Mouse (Mus musculus) layer of hippocampus, adult 11-12 months (tissue): ENCODE results near the gene Atrip.

Source experiments
- DNase-seq: peaks from one replicate; pipeline ENCODE4 v3.0.0; 2022; ENCODE audit warnings: low spot score

Gene Atrip

DNA sequence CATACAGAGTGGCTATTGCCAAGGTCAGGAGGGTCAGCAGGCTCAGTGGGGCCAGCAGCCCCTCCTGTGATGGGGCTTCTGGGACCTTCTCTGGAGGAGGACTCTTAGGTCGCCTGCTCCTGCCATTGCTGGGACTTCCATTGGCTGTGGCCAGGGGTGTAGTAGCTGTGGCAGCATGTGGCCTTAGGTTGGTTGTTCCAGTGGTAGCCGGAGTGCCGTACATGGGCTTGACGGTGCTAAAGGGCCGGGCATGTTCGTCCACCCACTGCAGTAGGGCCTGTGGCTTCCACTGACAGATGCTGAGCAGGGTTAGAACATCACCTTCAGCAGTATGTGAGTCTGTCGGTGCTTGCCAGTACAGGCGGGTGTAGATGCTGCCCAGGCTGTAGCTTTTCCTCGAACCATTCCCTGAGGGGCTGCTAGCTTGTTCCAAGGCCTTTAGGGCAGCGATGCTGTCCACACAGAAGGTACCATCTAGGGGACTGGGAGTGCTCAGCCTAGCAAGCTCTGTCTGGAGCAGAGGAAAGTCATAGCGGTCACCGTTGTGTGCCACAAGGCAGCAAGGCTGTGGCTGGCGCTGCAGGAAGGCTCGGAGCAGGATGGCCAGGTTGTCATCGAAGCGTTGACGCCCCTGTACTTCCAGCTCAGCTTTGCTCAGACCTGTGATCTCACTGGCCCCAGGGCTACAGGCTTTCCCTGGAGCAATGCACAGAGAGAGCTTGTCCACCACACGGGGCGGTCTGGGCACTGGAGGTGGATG is 15.7 kb downstream of the Atrip start:
- no peak for DNase-seq

GRCm38 (mm10) chr9:109057543-109057942 is 16.4 kb downstream of the Atrip start:
- no peak for DNase-seq

DNA sequence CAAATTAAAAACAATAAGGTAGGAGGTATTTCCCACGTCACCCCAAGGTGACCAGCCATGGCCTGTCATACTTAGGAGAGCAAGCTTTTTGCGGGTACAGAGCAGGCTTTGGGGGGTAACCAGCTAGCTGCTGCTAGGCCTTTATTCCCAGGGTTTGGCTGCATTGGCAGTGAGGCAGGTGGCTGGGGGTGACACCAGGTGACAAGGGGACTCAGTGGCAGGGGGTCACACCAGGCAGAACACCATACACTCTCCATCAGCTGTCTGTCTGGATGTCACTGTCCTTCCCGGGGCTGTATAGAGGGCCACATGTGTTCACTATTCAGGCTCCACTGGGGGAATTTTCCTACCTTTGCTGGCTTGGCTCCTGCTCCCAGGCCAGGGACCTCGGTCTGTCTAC is 17.0 kb downstream of the Atrip start:
- DNase-seq: no peak

DNA sequence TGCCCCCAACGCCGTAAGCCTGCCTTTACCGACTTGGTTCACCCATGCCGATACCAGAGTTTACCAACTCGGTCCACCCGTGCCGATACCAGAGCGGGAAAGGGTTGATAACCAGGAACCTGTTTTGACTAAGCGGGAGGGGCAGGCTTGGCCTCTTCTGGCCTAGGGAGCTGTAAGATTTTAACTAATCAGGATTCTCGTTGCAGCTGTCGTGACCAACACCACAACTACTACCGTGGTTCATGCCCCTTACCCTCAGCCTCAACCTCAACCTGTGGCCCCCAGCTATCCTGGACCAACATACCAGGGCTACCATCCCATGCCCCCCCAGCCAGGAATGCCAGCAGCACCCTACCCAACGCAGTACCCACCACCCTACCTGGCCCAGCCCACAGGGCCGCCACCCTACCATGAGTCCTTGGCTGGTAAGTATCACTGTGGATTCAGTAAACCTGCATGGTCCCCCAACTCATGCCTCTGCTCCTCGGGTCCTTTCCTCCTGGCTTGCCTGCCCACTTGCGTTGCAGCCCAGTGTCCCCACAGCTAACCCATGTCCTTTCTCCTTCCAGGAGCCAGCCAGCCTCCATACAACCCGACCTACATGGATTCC is 17.7 kb downstream of the Atrip start:
- no peak for DNase-seq

DNA sequence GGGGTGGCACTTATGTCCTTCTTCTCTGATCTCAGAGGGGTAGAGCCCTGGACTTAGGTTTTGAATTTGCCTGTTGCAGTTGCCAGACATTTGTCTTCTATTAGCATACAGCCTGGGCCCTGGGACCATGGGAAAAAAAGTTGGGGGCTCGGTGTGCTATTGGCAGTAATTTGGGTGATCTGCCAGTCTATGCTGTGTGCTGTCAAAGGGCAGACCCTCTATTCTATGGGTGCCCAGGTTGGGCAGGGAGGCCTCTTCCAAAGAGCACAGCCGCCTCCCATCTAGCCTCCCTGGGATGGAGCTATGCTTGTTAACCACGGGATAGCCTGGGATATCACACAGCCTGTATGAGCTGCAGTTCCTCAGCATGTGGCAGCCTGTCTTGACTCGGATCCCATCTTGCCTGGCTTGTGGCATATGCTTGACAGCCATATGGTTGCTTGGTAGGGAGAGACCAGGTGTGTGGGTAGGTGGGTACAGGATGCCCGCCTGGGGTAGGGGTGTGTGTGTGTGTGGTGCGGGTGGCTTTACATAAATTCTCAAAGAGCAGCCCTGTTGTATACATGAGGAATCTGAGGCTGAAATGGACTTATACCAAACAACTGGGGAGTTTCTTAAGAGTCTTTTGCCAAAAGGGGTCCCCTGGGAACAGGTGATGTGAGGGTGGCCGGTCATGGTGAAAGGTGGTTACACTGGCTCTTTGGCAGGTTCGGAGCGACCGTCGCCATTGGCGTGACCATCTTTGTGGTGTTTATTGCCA is 18.5 kb downstream of the Atrip start:
- DNase-seq: no peak

- DNase-seq: peak; percentile 80
These were observed 19.2 kb downstream of the Atrip start for GRCm38 (mm10) chr9:109054712-109055111.

DNA sequence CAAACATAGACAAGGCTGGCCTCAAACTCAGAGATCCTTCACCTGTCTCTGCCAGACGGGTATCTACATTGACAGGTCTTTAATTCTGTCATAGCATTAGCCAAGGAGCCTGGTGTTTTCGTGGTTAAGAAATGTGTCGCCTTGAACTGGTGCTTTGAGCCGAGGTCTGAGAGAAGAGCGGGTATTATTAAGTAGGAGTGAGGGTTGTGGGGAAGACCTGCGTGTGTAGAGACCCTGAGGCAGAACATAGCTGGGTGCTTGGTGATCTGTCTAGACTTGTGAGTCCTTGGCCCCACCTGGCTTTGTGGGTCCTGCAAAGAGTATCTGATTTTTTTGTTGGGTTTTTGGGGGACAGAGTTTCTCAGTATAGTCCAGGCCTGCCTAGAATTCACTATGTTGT is 20.1 kb downstream of the Atrip start:
- no peak for DNase-seq

DNA sequence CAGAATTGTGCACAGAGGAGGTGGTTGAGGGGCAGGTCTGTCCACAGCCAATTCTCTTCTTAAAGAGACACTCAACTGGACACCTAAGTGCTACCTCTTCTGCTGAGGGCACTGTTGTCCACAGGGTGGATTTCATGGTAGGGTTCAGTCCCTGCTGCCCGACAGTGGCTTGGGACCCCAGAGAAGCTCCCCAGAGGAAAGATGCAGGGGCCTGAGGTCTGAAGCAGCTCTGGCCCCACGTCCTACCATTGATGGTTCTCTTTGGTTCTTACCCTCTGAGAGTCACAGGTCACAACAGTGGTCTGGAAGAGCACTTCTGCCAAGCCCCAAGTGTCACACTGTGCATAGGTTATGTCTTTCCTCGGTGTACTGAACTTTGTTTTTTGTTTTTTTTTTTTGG is 20.6 kb downstream of the Atrip start:
- no peak for DNase-seq

DNA sequence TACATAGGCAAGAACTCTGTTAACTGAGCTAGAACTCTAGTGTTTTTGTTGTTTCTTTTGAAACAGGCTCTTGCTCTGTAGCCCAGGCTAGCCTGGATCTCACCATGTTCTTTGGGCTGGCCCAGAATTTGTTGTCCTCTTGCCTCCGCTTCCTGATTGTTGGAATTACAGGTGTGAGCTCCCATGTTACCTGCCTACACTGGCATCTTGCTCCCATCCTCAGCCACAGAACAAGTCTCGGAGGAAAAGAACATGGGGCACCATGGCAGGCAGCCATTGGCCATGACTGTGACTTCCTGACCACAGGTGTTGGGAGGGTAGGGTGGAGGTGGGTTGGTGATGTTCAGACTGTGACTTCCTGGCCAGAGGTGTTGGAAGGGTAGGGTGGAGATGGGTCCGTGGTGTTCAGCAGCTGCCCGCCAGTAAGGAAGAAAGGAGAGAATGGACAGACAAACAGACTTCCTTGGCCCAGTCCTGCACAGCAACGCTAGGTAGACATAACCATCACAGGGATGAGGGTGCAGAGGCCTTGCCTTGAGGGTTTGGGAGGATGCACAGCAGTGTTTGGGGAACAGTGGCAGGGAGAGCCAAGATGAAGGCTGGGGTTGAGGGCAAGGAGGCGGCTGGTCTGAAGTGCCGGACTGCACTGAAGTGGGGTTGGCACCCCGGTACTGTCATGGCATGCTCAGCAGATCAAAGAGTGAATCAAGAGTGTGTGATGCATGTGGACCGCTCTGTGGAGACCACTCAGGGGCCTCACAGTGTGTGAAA is 21.2 kb downstream of the Atrip start:
- DNase-seq: no peak

- no peak for DNase-seq
These were observed 22.1 kb downstream of the Atrip start for GRCm38 (mm10) chr9:109051651-109052489.

DNA sequence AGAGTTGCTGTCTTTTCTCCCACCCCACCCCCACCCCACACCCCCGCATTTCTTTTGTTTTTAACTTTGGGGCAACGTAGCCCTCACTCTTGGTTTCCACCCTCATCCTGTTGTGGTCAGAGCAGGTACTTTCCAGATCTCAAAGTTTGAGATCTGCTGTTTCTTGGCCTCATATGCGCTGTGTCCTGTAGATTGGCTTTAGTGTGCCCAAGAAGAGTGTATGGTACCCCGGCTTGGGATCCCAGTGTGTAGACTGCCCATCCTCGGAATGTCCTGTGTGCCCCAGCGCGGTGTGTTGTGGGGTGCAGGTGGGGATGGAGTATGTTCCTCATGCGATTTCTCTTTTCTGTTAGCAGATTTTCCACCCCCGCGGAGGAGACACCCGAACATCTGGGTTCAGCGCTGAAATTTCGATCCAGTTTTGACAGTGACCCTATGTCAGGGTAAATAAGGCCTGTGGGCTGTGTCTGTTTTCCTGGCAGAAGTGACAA is 22.9 kb downstream of the Atrip start:
- DNase-seq: no peak

DNA sequence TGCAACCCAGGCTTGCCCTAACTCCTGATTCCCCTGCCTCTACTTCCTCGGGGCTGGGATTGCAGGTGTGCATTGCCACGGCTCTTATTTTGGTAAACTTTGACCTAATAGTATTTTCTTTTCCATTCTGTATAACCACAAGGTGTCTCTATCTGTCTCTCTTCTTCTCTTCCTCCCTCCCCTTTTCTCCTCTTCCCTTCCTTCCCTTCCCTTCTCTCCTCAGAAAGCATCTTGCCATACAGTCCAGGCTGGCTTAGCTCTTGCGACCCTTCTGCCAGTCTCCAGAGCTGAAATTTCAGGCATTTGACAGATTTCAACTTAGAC is 23.3 kb downstream of the Atrip start:
- no peak for DNase-seq

DNA sequence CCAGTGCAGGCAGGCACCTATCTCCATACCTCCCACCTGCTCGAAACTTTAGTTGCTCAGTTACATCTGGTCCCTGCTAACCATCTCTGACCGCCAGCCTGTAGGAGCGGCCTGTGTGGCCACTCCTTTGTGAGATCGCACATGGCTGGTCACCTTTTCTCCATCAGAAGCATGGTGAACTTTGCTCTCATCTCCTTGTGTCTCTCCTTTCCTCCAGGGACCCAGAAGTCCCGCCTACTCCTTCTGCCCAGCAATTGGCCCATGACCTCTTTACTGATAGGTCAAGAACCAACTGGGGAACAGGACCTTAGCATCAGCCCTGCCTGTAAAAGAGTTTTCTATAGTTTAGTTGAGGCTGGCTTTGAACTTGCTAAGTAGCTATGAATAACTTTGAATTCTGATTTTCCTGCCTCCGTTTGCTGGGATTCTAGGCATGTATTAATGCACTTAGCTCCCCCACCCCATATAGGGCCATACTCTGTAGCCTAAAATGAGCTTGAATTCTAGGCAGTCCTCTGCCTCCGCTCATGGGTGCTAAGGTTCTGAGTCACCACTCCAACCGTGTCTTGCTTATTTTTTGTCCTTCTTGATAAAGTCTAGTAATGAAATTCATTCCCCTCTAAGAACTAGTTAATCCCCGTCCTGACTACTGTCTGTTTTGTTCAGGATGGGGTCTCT is 23.8 kb downstream of the Atrip start:
- no peak for DNase-seq

DNA sequence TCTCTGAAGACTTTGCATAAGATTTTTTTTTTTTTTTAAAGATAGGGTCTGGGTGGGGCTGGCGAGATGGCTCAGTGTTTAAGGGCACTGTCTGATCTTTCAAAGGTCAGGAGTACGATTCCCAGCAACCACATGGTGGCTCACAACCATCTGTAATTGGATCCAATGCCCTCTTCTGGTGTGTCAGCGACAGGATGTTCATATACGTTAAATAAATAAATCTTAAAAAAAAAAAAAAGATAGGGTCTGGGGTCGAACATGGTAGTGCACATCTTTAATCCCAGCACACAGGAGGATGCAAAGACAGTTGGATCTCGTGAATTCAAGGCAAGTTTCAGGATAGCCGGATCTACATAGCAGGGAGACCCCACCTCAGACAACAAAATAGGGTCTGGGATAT is 24.6 kb downstream of the Atrip start:
- no peak for DNase-seq

DNA sequence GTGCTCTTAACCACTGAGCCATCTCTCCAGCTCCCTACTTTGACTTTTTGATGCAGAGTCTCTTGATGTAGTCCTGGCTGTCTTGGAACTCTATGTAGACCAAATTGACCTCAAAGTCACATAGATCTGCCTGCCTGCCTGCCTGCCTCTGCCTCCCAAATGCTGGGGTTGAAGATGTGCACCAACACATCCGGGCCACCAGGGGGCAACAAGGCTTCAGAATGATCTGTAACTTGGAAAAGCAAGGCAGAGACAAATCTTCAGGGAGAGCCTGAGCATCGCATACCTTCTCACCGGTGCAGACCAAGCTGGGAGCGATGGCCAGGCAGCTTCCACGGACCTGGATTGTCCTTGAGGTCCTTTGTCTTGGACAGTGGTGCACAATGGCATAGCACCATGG is 27.6 kb downstream of the Atrip start:
- peak; percentile 49 for DNase-seq

DNA sequence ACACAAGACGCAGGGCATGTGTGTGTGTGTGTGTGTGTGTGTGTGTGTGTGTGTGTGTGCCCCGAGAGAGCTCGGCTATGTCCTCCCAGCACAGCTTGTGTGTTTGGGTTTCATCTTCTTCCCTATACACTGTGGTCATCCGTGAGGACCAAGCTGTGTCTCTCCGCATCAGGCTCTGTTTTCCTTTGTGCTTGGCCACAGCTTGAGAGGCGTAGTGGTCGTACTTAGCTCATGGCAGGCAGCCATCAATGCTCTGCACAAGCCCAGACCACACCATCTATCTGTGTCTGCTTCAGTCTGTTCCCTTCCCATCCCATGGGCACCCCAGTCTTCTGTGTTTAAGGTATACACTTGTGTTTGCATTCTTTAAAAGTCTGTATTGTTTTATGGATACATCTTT is 32.6 kb downstream of the Atrip start:
- DNase-seq: no peak

- no peak for DNase-seq
These were observed 33.0 kb downstream of the Atrip start for GRCm38 (mm10) chr9:109040906-109041305.

DNA sequence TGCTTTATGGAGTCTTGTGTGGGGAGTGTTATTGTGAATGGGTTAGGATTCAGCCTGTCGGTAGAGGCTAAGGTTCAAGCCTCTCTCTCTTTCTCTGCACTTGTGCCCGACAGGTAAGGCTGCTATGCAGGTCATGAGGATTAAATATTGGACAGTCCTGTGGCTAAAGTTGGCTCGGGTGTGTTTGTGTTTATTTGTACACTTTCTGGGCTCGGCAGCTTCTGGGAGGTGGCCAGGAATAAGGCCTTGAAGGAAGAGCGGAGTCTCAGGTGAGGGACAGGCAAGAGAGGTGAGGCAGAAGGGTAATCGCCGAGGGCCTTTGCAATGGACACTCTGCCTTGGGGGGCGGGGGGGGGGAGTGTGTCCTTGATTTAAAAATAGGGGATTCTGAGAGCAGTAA is 33.7 kb downstream of the Atrip start:
- no peak for DNase-seq

DNA sequence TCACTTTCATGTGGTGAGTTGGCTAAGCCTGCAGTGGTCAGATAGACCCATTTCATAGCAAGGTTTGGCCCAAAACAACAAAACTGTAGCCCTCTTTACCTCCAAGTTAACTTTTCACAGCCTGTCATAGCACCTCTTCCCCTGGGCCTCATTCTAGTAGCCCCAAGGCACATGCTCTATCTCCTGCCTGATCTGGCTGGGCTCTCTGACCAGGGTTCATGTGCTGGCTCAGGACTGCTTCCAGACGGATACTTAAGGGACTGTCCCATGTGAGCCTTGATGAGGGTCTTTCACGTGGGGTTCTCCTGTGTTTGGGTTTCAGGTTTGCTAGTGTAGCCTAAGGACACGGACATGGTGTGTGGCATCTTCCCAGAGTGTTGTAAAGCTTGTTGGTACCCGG is 34.2 kb downstream of the Atrip start:
- no peak for DNase-seq

- DNase-seq: no peak
These were observed 35.0 kb downstream of the Atrip start for GRCm38 (mm10) chr9:109038901-109039364.
